Mouse (Mus musculus): Measurements from ENCODE around the gene Atp2b1.

Atp2b1 gene

DNA sequence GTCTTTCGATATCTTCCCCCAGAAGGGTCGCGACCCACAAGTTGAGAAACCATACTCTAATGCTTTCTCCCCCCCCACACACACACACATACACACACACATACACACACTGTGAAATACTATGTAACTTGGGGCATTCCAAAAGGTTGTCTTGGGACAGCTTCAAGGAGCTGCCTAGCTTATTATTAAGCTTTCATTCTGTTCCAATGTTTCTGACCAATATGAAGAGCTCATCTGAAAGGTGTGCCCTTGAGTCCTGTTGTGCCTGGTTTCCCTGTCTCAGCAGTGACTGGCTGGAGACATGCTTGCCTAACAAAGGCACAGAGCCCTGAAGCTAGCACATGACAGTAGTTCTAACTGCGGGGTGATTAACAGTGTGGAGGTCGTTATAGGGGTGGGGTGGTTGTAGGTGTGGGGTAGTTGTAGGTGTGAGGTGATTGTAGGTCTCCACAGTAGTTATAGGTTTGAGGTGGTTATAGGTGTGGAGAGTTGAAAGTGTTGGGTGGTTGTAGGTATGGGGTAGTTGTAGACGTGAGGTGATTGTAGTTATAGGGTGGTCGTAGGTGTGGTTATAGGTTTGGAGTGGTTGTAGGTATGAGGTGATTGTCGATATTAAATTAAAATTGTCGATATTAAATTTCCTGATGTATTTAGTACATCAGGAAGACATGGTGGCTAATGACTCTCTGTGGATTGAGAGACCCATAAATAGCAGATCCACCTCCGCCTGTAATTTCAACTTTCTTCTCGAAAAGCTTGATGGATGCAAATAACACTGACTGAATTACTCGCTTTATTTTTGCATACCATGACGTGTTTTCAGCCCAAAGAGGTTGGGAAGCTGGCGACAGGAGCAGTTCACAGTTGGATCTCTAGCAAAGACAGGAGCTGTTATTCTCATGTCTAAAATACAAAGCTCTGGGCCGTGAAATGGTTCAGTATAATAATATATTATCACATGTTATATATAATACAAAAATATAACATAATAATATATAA, 119.9 kb downstream of the Atp2b1 start:
- no peak for DNase-seq (ENCODE audit: low spot score in 2 of 2)

DNA sequence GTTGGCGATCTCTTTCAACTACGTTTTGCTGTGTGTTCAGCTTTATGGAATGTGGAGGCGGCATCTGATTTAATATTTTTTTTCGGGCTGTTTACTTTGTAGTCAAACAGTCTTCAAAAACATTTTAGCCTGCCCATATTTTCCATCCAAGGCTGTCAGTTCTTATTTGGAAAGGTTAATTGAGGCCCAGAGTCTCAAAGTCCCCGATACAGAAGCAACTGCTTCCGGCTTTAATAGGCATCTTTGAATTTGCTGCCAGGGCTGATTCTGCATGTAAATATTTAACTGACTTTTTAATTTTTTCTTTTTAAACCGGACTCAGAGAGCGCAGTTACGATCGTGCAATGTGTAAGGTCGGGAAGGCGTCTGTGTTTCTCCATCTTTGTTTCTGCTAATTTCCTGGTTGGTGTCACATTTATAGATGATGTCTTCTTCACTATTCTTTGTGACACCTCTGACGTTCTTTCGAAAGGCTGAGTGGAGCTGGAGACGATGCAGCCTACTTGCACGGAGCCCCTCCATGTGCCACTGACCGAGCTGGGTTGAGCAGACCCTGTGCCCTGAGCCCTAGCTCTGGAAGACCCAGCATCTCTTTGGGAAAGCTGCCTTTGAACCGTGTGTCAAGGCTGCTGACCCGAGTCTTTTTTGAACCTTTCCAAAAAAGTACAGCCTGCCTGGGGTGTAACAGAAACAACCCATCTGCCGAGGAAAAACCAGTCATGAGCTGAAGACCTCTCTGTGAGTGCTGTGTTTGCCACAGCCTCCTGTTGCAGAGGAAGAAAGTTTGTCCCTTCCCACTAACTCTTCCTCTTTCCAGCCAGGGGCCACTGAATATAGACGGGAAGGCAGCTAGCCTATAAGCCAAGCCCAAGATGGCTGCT, 123.2 kb downstream of the Atp2b1 start:
- no peak for DNase-seq (ENCODE audit: low spot score in 2 of 2)

DNA sequence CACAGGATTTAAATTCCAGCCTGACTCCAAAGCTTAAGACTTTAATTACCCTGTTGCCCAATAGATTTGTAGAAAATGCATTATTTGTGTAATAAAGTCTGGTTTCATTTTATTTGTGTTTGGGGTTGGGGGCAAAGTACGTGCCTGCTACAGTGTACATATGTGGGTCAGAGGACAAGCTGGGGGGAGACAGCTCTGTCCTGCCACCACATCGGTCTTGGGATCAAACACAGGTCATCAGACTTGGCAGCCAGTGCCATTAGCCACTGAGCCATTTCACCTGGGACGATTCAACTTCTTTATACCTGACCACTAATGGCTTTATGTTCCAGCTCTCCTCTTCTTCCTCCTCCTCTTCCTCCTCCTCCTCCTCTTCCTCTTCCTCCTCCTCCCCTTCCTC, 124.7 kb downstream of the Atp2b1 start:
- DNase-seq (ENCODE audit: low spot score in 2 of 2): no peak

DNA sequence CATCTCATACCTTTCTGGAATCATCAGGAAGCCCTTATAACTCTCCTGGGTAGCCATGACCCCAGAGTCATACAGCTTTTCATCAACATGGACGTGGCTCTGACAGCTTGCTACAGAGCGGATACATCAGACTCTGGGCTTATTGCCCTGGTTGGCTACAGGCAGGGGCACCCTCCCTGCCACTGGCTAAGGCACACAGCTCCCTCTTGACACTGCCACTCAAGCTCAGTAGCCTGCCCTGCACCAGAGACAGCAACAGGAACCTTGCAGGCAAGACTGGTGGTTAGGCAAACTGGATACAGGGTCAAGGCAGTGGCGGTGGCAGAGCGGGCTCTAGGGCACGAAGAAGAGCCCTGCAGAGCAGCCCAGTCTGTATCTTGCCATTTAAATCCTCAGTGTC, 126.0 kb downstream of the Atp2b1 start:
- no peak for DNase-seq (ENCODE audit: low spot score in 2 of 2)

- DNase-seq (ENCODE audit: low spot score in 2 of 2): no peak
These were observed 132.7 kb downstream of the Atp2b1 start for GRCm38 (mm10) chr10:99046756-99047550.

DNA sequence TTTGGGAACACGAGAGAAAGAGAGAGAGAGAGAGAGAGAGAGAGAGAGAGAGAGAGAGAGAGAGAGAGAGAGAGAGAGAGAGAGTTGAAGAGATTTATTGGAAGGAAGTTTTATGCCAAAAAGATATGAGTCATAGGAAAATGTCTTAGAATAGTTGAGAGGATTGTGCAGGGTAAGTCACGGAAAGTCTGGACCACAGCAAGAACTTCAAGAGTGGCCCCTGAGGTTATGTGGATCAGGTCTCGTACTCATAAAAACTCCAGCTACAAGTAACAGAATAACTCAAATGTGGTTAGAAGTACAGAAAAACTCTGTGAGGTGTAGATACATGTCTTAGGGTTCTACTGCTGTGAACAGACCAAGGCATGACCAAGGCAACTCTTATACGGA, 133.3 kb downstream of the Atp2b1 start:
- no peak for DNase-seq (ENCODE audit: low spot score in 2 of 2)

- no peak for DNase-seq (ENCODE audit: low spot score in 2 of 2)
These were observed 135.9 kb downstream of the Atp2b1 start for GRCm38 (mm10) chr10:99050093-99050492.

DNA sequence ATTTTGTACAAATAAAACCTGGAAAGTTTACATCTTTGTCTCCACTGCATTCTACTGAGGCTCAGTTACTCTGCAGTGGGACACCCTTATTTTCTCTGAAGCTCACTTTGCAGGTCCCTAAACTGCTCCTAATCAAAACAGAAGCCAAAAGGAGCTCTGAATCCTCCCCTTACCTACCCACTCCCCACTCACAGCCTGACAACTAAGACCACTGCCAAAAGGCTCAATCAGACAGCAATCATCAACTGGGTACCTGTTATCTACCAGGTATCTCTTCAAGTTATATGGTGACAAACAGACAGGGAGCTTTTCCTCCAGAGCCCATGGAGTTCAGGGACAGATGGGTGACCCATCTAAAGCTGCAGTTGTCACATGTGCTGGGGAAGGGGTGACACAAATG, 138.9 kb downstream of the Atp2b1 start:
- no peak for DNase-seq (ENCODE audit: low spot score in 2 of 2)

- DNase-seq (ENCODE audit: low spot score in 2 of 2): no peak
These were observed 146.4 kb downstream of the Atp2b1 start for GRCm38 (mm10) chr10:99060588-99060987.

GRCm38 (mm10) chr10:99061418-99061817, 147.2 kb downstream of the Atp2b1 start:
- DNase-seq (ENCODE audit: low spot score in 2 of 2): no peak

GRCm38 (mm10) chr10:99062546-99062945, 148.3 kb downstream of the Atp2b1 start:
- DNase-seq (ENCODE audit: low spot score in 2 of 2): no peak

Measured in frontal cortex, postnatal 14 days (tissue).